Mouse (Mus musculus): Measurements from ENCODE around the gene Sytl3. TPM values are rescaled to one million over a fixed set of nuclear protein-coding genes. Genes with fewer than 3 reads are reported as not detected.
"Not testable (repeated sequence)": the region's sequence is repeated elsewhere in the genome, so short reads cannot be mapped to it uniquely, and the experiment has no call there.

Sytl3 gene
- polyA plus RNA-seq, 1 experiment = 0.45 TPM

DNA sequence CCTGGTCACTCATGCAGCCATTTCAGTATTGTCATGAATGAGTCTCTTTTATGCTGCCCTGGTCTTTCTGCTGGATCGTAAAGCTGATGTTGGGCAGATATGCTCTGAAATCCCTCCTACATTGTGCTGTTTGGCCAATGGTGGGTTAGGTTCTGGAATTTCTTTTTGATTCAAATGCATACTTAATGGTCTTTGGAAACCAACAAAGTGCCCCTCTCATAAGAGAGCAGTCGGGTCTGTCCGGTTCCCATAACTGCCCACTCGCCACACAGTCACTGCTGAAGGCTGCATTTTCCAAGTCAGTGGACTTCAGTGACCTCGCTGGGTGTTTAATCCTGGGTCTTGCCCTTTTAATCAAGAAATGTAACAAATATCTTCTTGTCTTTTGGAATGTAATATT is 24.8 kb downstream of the Sytl3 start:
- not testable (repeated sequence) for H3K27me3 ChIP-seq (ENCODE audit: control insufficient read depth, insufficient read depth, low read length, poor library complexity, severe bottlenecking); H3K36me3 ChIP-seq (ENCODE audit: control insufficient read depth, insufficient read depth, low read length, poor library complexity, severe bottlenecking); H3K4me1 ChIP-seq (ENCODE audit: control insufficient read depth, insufficient read depth, low read length); H3K9me3 ChIP-seq (replicated peaks; ENCODE audit: control insufficient read depth, insufficient read depth, low read length, poor library complexity, severe bottlenecking); H3K9ac ChIP-seq (ENCODE audit: low read depth, poor library complexity, severe bottlenecking); H3K27ac ChIP-seq (ENCODE audit: insufficient read depth, low read length); H3K4me3 ChIP-seq (ENCODE audit: low read depth, low read length)

DNA sequence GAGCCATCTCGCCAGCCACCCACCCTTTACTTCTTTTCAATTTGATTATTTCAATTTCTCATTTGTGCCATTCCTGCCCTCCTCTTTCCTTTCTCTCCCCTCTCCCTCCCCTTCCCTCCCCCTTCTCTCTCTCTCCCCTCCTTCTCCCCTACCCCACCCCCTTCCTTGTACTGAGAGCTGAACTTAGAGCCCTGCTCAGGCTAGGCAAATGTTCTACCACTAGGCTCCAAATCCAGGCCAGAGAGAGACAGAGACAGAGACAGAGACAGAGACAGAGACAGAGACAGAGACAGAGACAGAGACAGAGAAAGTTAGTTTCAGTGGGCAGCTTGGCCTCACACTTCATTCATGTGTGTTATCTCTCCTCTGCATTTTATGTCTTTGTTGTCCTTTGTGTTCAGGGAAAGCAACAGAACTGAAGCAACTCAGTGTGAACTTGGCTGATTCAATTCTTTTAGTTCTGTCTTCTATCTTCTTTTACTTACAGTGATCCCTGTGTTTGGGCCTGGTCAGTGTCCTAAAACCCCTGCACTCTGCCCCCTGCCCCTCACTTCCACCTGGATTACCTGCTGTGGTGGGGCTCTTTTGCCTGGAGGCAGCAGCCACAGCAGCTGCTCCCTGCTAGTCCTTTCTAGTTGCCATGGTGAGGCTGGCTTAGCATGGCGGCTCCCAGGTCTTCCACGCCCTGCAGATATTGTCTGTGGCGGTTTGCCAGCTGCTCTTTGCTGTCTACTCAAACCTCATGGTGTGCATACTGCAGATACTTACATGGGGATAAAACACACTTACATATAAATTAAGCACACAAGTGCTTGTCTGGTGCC is 25.8 kb downstream of the Sytl3 start:
- H3K27ac ChIP-seq (ENCODE audit: insufficient read depth, low read length) = peak overlapping the region; percentile 5; the same call in 1 of the 2 replicates
- not testable (repeated sequence) for H3K4me3 ChIP-seq (ENCODE audit: low read depth, low read length); H3K4me1 ChIP-seq (ENCODE audit: control insufficient read depth, insufficient read depth, low read length); H3K27me3 ChIP-seq (ENCODE audit: control insufficient read depth, insufficient read depth, low read length, poor library complexity, severe bottlenecking); H3K9ac ChIP-seq (ENCODE audit: low read depth, poor library complexity, severe bottlenecking); H3K36me3 ChIP-seq (ENCODE audit: control insufficient read depth, insufficient read depth, low read length, poor library complexity, severe bottlenecking); H3K9me3 ChIP-seq (replicated peaks; ENCODE audit: control insufficient read depth, insufficient read depth, low read length, poor library complexity, severe bottlenecking)

DNA sequence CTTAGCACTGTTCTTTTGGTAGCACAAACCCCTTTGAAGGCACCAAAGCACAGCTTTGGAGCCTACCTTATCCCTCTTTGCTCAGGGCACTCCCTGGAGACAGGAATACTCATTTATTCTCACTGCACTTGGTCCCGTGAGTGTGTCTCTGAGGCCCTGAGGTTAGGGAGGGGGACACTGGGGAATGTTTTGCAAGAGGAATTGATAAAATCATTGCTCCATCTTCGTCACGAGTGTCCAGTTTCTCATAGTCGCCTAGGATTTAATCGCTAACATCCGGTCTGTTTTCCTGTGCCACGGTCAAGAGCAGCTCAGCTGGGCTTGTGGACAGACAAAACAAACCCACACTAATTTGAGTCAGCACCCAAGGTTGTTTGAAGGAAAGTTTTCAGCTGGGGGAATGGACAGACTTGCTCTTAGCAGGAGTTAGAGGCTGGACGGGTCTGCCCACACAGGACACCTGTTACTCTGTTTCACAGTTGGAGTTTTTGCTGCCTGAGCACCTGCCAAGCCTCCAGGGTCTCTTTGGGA is 26.5 kb downstream of the Sytl3 start:
- H3K9me3 ChIP-seq (replicated peaks; ENCODE audit: control insufficient read depth, insufficient read depth, low read length, poor library complexity, severe bottlenecking); H3K4me3 ChIP-seq (ENCODE audit: low read depth, low read length); H3K9ac ChIP-seq (ENCODE audit: low read depth, poor library complexity, severe bottlenecking); H3K36me3 ChIP-seq (ENCODE audit: control insufficient read depth, insufficient read depth, low read length, poor library complexity, severe bottlenecking); H3K4me1 ChIP-seq (ENCODE audit: control insufficient read depth, insufficient read depth, low read length); H3K27ac ChIP-seq (ENCODE audit: insufficient read depth, low read length); H3K27me3 ChIP-seq (ENCODE audit: control insufficient read depth, insufficient read depth, low read length, poor library complexity, severe bottlenecking): not testable (repeated sequence)

DNA sequence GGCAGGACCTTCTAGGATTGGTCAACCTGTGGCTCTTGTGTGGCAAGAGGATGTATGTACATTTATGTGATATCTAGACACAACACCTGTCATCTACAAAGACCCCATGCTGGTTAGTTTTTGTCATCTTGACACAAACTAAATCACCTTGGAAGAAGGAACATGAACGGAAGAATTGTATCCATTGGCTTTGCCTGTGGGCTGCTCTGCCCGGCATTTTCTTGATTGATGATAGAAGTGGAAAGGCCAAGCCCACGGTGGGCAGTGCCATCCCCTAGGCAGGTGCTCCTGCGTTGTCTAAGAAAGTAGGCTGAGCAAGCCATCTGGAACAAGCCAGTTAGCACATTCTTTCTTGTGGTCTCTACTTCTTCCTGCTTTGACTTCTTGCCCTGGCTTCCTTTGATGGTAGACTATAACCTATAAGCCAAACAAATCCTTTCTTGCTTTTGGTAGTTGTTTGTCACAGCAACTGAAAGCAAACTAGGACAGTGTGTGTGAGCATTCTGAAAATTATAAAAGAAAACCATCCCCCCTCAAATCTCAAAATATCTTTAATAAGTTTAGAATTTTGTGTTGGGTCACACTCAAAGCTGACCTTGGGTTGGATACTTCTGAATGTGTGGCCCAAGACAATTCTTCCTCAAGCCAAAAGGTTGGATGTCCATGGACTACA is 27.5 kb downstream of the Sytl3 start:
- not testable (repeated sequence) for H3K9me3 ChIP-seq (replicated peaks; ENCODE audit: control insufficient read depth, insufficient read depth, low read length, poor library complexity, severe bottlenecking); H3K4me3 ChIP-seq (ENCODE audit: low read depth, low read length); H3K4me1 ChIP-seq (ENCODE audit: control insufficient read depth, insufficient read depth, low read length); H3K27me3 ChIP-seq (ENCODE audit: control insufficient read depth, insufficient read depth, low read length, poor library complexity, severe bottlenecking); H3K36me3 ChIP-seq (ENCODE audit: control insufficient read depth, insufficient read depth, low read length, poor library complexity, severe bottlenecking); H3K27ac ChIP-seq (ENCODE audit: insufficient read depth, low read length); H3K9ac ChIP-seq (ENCODE audit: low read depth, poor library complexity, severe bottlenecking)

DNA sequence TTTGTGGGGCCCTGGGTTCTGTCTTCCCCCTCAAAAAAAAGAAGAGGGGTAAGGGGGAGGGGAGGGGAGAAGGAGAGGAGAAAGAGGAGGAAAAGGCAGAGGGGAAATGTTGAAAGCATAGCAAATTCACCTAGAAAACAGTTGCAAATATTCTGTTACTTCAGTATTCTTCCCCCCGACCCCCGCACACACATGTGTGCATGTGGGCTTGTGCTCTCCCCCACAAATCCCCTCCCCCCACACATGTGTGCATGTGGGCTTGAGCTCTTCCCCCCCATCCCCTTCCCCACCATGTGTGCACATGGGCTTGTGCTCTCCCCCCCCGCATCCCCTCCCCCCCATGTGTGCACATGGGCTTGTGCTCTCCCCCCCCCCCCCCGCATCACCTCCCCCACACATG is 30.5 kb downstream of the Sytl3 start:
- H3K36me3 ChIP-seq (ENCODE audit: control insufficient read depth, insufficient read depth, low read length, poor library complexity, severe bottlenecking); H3K27me3 ChIP-seq (ENCODE audit: control insufficient read depth, insufficient read depth, low read length, poor library complexity, severe bottlenecking); H3K4me1 ChIP-seq (ENCODE audit: control insufficient read depth, insufficient read depth, low read length); H3K9ac ChIP-seq (ENCODE audit: low read depth, poor library complexity, severe bottlenecking); H3K27ac ChIP-seq (ENCODE audit: insufficient read depth, low read length); H3K4me3 ChIP-seq (ENCODE audit: low read depth, low read length); H3K9me3 ChIP-seq (replicated peaks; ENCODE audit: control insufficient read depth, insufficient read depth, low read length, poor library complexity, severe bottlenecking): not testable (repeated sequence)

DNA sequence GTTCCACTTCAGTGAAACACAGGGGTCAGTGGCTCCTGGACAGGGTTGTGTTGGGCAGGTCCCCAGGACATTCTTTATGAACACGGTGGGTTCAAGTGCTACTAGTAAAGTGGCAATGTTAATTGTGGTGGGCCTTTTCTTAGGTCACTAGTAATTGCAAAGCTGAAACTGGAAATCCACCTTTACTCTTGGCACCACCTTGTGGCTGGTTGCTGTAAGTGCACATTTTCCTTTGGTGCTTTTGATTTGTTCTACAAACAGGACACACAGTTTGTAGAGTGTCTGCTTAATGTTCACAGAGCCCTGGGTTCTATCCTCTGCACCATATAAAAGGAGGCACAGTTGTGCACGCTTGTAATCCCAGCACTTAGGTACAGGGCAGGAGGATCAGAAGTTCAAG is 32.7 kb downstream of the Sytl3 start:
- not testable (repeated sequence) for H3K4me1 ChIP-seq (ENCODE audit: control insufficient read depth, insufficient read depth, low read length); H3K9ac ChIP-seq (ENCODE audit: low read depth, poor library complexity, severe bottlenecking); H3K9me3 ChIP-seq (replicated peaks; ENCODE audit: control insufficient read depth, insufficient read depth, low read length, poor library complexity, severe bottlenecking); H3K27me3 ChIP-seq (ENCODE audit: control insufficient read depth, insufficient read depth, low read length, poor library complexity, severe bottlenecking); H3K27ac ChIP-seq (ENCODE audit: insufficient read depth, low read length); H3K36me3 ChIP-seq (ENCODE audit: control insufficient read depth, insufficient read depth, low read length, poor library complexity, severe bottlenecking); H3K4me3 ChIP-seq (ENCODE audit: low read depth, low read length)

DNA sequence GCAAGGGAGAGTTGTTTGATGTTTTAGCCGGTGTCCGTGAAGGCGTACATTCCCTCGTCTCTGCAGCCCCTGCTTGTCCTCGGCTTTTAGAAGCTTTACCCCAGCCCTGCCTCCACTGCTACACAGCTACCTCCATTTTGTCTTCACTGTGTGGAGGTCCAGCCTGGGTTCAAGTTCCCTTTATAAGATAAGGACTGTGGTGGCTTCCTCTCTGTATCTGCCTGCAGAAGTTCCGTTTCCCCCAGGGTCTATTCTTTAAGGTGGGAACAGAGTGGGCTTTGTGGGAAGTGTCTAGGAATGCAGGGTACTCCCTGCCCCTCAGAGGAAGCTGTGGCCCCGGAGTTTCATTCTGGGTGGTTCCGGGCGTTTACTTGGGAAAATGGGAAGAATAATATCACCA is 36.8 kb downstream of the Sytl3 start:
- not testable (repeated sequence) for H3K4me3 ChIP-seq (ENCODE audit: low read depth, low read length); H3K9ac ChIP-seq (ENCODE audit: low read depth, poor library complexity, severe bottlenecking); H3K4me1 ChIP-seq (ENCODE audit: control insufficient read depth, insufficient read depth, low read length); H3K9me3 ChIP-seq (replicated peaks; ENCODE audit: control insufficient read depth, insufficient read depth, low read length, poor library complexity, severe bottlenecking); H3K36me3 ChIP-seq (ENCODE audit: control insufficient read depth, insufficient read depth, low read length, poor library complexity, severe bottlenecking); H3K27ac ChIP-seq (ENCODE audit: insufficient read depth, low read length); H3K27me3 ChIP-seq (ENCODE audit: control insufficient read depth, insufficient read depth, low read length, poor library complexity, severe bottlenecking)

DNA sequence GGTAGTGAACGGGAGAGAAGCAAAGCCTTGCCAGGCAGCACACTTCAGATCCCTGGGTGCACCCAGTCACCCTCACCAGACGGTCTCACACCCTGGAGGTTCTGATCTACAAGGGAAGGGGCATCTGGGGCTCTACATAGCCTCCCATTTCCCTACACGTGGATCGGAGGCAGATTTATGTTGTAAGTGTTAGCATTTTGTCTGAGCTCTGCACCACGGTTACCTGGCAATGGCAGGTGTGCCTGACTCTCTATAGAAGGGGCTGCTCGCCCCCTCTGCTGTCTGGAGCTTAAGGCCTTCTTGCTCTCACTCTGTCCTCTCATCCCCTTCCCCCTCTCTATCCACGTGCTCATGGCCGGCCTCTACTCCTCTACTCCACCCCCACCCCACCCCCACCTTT is 37.6 kb downstream of the Sytl3 start:
- H3K27me3 ChIP-seq (ENCODE audit: control insufficient read depth, insufficient read depth, low read length, poor library complexity, severe bottlenecking); H3K27ac ChIP-seq (ENCODE audit: insufficient read depth, low read length); H3K9me3 ChIP-seq (replicated peaks; ENCODE audit: control insufficient read depth, insufficient read depth, low read length, poor library complexity, severe bottlenecking); H3K9ac ChIP-seq (ENCODE audit: low read depth, poor library complexity, severe bottlenecking); H3K4me1 ChIP-seq (ENCODE audit: control insufficient read depth, insufficient read depth, low read length); H3K4me3 ChIP-seq (ENCODE audit: low read depth, low read length); H3K36me3 ChIP-seq (ENCODE audit: control insufficient read depth, insufficient read depth, low read length, poor library complexity, severe bottlenecking): not testable (repeated sequence)

Data from ES-Bruce4 (cell line).